Mouse (Mus musculus) embryonic facial prominence, embryonic 12.5 days (tissue): ENCODE measurements around the gene Nelfe. TPM values are rescaled to one million over a fixed set of nuclear protein-coding genes. Genes with fewer than 3 reads are reported as not detected.
A peak's percentile ranks its signal among the peaks of the same experiment; 100 is the strongest.
"Not testable (repeated sequence)": the region's sequence is repeated elsewhere in the genome, so short reads cannot be mapped to it uniquely, and the experiment has no call there.

Experiments
- ATAC-seq: fragments of 200-750 bp; cut with Nextera tagmentation; 2 replicates; pipeline ENCODE4 v1.8.0; 2017; ENCODE audit not compliant: insufficient number of reproducible peaks, insufficient read depth, low FRiP score, low TSS enrichment
- H3K27ac ChIP-seq: fragments of 300-500 bp; sonication (generic); 2 replicates; pipeline ENCODE4 v1.5.1; 2016; ENCODE audit warnings: mild to moderate bottlenecking
- H3K27me3 ChIP-seq: fragments of 300-500 bp; sonication (generic); 2 replicates; pipeline ENCODE4 v1.6.1; 2016; ENCODE audit warnings: mild to moderate bottlenecking, moderate library complexity
- H3K36me3 ChIP-seq: fragments of 300-500 bp; sonication (generic); 2 replicates; pipeline ENCODE4 v1.6.1; 2016; ENCODE audit warnings: mild to moderate bottlenecking
- H3K4me1 ChIP-seq: fragments of 300-500 bp; sonication (generic); 2 replicates; pipeline ENCODE4 v1.6.1; 2016
- H3K4me2 ChIP-seq: fragments of 300-500 bp; sonication (generic); replicated peaks from 2 replicates; pipeline ENCODE4 v1.6.1; 2016; ENCODE audit warnings: mild to moderate bottlenecking, moderate library complexity
- H3K4me3 ChIP-seq: fragments of 300-500 bp; sonication (generic); 2 replicates; pipeline ENCODE4 v1.5.1; 2016; ENCODE audit warnings: mild to moderate bottlenecking
- H3K9ac ChIP-seq: fragments of 300-500 bp; sonication (generic); 2 replicates; pipeline ENCODE4 v1.6.1; 2016; ENCODE audit warnings: mild to moderate bottlenecking, moderate library complexity
- H3K9me3 ChIP-seq: fragments of 300-500 bp; sonication (generic); 2 replicates; pipeline ENCODE4 v1.6.1; 2016; ENCODE audit warnings: mild to moderate bottlenecking, moderate library complexity
- WGBS: fragments of 180-500 bp; shearing (Covaris S2); methylation state at CpG from one replicate; pipeline ENCODE4 v1.1.7; 2016; 5-methylcytosine and 5-hydroxymethylcytosine counted together
- polyA plus RNA-seq: library from polyadenylated mRNA; unstranded; fragments of >200 nt; fragmentation: Nextera tagmentation; extraction: Ambion mirVana; gene quantifications from 2 replicates; pipeline ENCODE4 v1.2.1, GENCODE M21; 2016

Nelfe gene
- polyA plus RNA-seq, result 127 and 134 TPM in 2 replicates

GRCm38 (mm10) chr17:34849722-34850516, at the start of gene Nelfe, which contains the start of gene Skiv2l:
TSS of gene Nelfe (plus strand) at chr17:34850391.
TSS of gene Skiv2l (minus strand) at chr17:34850210.
- H3K9ac ChIP-seq, result peak within 1 kb of the TSS; percentile 70
- peak; percentile 94 for ATAC-seq
- no peaks in the 10 kb centered on the region for H3K27me3 ChIP-seq
- H3K9me3 ChIP-seq, result no peaks in the 10 kb centered on the region
- H3K27ac ChIP-seq, result peak within 1 kb of the TSS; percentile 24; the same call in 1 of the 2 replicates
- H3K4me1 ChIP-seq, result peaks cover 17% of the 10 kb centered on the region
- peak within 1 kb of the TSS; percentile 61 for H3K4me3 ChIP-seq
- peak within 1 kb of the TSS; percentile 83 for H3K4me2 ChIP-seq
- H3K36me3 ChIP-seq, result peaks cover 59% of the 10 kb centered on the region
- under 1% methylated on average over 61 of the region's 65 CpGs for WGBS

GRCm38 (mm10) chr17:34800781-34801305, 49.3 kb upstream of the Nelfe start:
- H3K4me2 ChIP-seq, ATAC-seq, H3K9ac ChIP-seq, H3K36me3 ChIP-seq, H3K27me3 ChIP-seq, H3K9me3 ChIP-seq, H3K4me3 ChIP-seq, H3K27ac ChIP-seq, H3K4me1 ChIP-seq: not testable (repeated sequence)
- 92% methylated on average over 16 of the region's 16 CpGs for WGBS

- not testable (repeated sequence) for H3K27ac ChIP-seq, H3K36me3 ChIP-seq, H3K9ac ChIP-seq, H3K4me1 ChIP-seq, H3K4me3 ChIP-seq, ATAC-seq, H3K4me2 ChIP-seq, H3K9me3 ChIP-seq, H3K27me3 ChIP-seq
- WGBS, result 95% methylated on average over 9 of the region's 9 CpGs
Observed at GRCm38 (mm10) chr17:34802756-34803155, 47.4 kb upstream of the Nelfe start.

- not testable (repeated sequence) for H3K27ac ChIP-seq, ATAC-seq, H3K9ac ChIP-seq, H3K4me2 ChIP-seq, H3K27me3 ChIP-seq, H3K9me3 ChIP-seq, H3K4me3 ChIP-seq, H3K36me3 ChIP-seq, H3K4me1 ChIP-seq
- 90% methylated on average over 6 of the region's 6 CpGs for WGBS
Observed at GRCm38 (mm10) chr17:34803367-34803766, 46.8 kb upstream of the Nelfe start.

GRCm38 (mm10) chr17:34804301-34804700, 45.9 kb upstream of the Nelfe start, which contains the start of gene Cyp21a1:
TSS of gene Cyp21a1 (minus strand) at chr17:34804561.
- H3K27ac ChIP-seq, H3K4me1 ChIP-seq, H3K36me3 ChIP-seq, H3K9me3 ChIP-seq, H3K27me3 ChIP-seq, H3K4me2 ChIP-seq, H3K9ac ChIP-seq, ATAC-seq, H3K4me3 ChIP-seq: not testable (repeated sequence)
- WGBS, result 90% methylated on average over 4 of the region's 6 CpGs

GRCm38 (mm10) chr17:34804871-34805562, 45.2 kb upstream of the Nelfe start:
- no peaks in the 10 kb centered on the region for H3K4me1 ChIP-seq
- no peak overlapping the region for H3K4me2 ChIP-seq
- ATAC-seq, result no peak
- H3K9me3 ChIP-seq, result peaks cover 5% of the 10 kb centered on the region
- no peaks in the 10 kb centered on the region for H3K36me3 ChIP-seq
- H3K27me3 ChIP-seq, result no peaks in the 10 kb centered on the region
- H3K9ac ChIP-seq, result no peak overlapping the region
- H3K27ac ChIP-seq, result no peak overlapping the region
- no peak overlapping the region for H3K4me3 ChIP-seq
- WGBS, result 77% methylated on average over 6 of the region's 6 CpGs

DNA sequence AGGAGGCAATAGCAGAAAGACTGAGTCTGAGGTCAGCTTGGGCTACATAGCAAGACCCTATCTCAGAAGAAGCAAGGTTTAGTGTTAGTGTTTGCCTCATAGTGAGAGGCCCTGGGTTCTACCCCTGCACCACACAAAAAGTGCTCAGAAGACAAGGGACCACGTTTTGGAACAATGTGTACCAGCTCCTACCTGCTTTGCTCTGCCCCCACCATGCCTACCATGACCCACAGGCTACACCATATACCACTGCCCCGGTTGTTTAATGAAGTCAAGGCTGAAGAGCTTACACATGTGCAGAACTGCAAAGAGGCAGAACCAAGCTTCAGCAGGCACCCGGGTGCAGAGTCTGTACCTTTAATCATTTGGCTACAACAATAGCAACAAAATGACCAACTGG, 43.0 kb upstream of the Nelfe start:
- peaks cover 5% of the 10 kb centered on the region for H3K9me3 ChIP-seq
- no peak overlapping the region for H3K9ac ChIP-seq
- ATAC-seq, result no peak
- H3K4me2 ChIP-seq, result no peak overlapping the region
- no peaks in the 10 kb centered on the region for H3K36me3 ChIP-seq
- H3K27me3 ChIP-seq, result no peaks in the 10 kb centered on the region
- H3K4me3 ChIP-seq, result no peak overlapping the region
- H3K4me1 ChIP-seq, result no peaks in the 10 kb centered on the region
- H3K27ac ChIP-seq, result no peak overlapping the region
- 68% methylated on average over 3 of the region's 3 CpGs for WGBS

- no peak overlapping the region for H3K9ac ChIP-seq
- ATAC-seq, result no peak
- H3K27me3 ChIP-seq, result no peaks in the 10 kb centered on the region
- no peaks in the 10 kb centered on the region for H3K36me3 ChIP-seq
- no peaks in the 10 kb centered on the region for H3K4me1 ChIP-seq
- H3K4me2 ChIP-seq, result no peak overlapping the region
- no peak overlapping the region for H3K27ac ChIP-seq
- 80% methylated on average over 6 of the region's 6 CpGs for WGBS
- no peak overlapping the region for H3K4me3 ChIP-seq
- peaks cover 5% of the 10 kb centered on the region for H3K9me3 ChIP-seq
Observed at GRCm38 (mm10) chr17:34808599-34809205, 41.5 kb upstream of the Nelfe start.

- H3K9ac ChIP-seq, H3K4me3 ChIP-seq, H3K27ac ChIP-seq, ATAC-seq, H3K36me3 ChIP-seq, H3K9me3 ChIP-seq, H3K27me3 ChIP-seq, H3K4me2 ChIP-seq, H3K4me1 ChIP-seq: not testable (repeated sequence)
- WGBS, result 89% methylated on average over 5 of the region's 5 CpGs
Observed at GRCm38 (mm10) chr17:34810411-34810810, 39.8 kb upstream of the Nelfe start.

DNA sequence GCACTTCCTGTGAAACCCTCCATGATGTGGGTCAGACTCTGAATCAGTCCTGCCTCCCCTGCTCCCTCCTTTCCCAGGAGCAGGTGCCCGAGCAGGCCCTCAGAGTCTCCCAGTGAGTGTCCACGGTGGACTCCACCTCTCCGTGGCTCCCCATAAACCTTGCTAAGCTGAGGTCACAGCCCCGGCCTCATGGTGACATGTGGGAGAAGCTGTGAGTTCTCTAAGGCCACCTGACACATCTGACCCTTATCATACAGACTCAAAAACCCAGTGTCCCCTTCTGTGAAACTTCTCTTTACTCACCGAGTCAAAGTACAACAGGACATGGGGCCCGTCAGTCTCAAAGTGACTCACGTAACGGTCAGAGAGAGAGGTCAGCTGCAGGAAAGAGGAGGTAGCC, 39.4 kb upstream of the Nelfe start:
- not testable (repeated sequence) for ATAC-seq, H3K9me3 ChIP-seq, H3K9ac ChIP-seq, H3K36me3 ChIP-seq, H3K4me2 ChIP-seq, H3K4me3 ChIP-seq, H3K4me1 ChIP-seq, H3K27me3 ChIP-seq, H3K27ac ChIP-seq
- WGBS, result 86% methylated on average over 8 of the region's 8 CpGs

GRCm38 (mm10) chr17:34811275-34811674, 38.9 kb upstream of the Nelfe start:
- 67% methylated on average over 15 of the region's 15 CpGs for WGBS
- no peak for ATAC-seq
- H3K36me3 ChIP-seq, result no peaks in the 10 kb centered on the region
- no peak overlapping the region for H3K27ac ChIP-seq
- no peaks in the 10 kb centered on the region for H3K9me3 ChIP-seq
- H3K4me3 ChIP-seq, result no peak overlapping the region
- no peak overlapping the region for H3K4me2 ChIP-seq
- H3K4me1 ChIP-seq, result no peaks in the 10 kb centered on the region
- H3K9ac ChIP-seq, result no peak overlapping the region
- H3K27me3 ChIP-seq, result no peaks in the 10 kb centered on the region
